Mouse (Mus musculus) E14TG2a.4 (cell line): ENCODE measurements at regions not wholly inside any gene's neighbourhood (a gene's known extent, or its start where the extent isn't known, plus 50 kb on each side); places are given as distances from the start of the nearest gene placed in this dataset.

Experiments
- CTCF ChIP-seq: conservative IDR thresholded peaks from 2 replicates; pipeline ENCODE4 v1.5.1; 2014; ENCODE audit warnings: low read length
- POU5F1 ChIP-seq: IDR thresholded peaks from 2 replicates; pipeline ENCODE4 v1.6.1; 2014; ENCODE audit warnings: low read length, borderline replicate concordance

GRCm38 (mm10) chr8:103874506-103874905 lies 226.9 kb upstream of the Cdh5 start:
- TF ChIP-seq CTCF = no peak
- no peak for TF ChIP-seq POU5F1
